Mouse (Mus musculus): ENCODE results near the gene Lrp10. TPM values are rescaled to one million over a fixed set of nuclear protein-coding genes. Genes with fewer than 3 reads are reported as not detected.

Gene Lrp10
- 109 and 130 TPM in 2 replicates for total RNA-seq (2021)
- long read RNA-seq, full-length matches to known transcripts, result 39 of 59 reads
- long read RNA-seq, partial matches to known transcripts, result 19 of 59 reads
- long read RNA-seq, other reads (novel, unspliced or antisense), result 1 of 59 reads

- peak; percentile 93 for DNase-seq
These were observed at the start of gene Lrp10 for GRCm38 (mm10) chr14:54463959-54464292. Gene Lrp10 (plus strand): TSS chr14:54464137.

GRCm38 (mm10) chr14:54415241-54416020, 48.5 kb upstream of the Lrp10 start:
- DNase-seq, result no peak

- no peak for DNase-seq
These were observed 47.6 kb upstream of the Lrp10 start for GRCm38 (mm10) chr14:54416229-54416775.

- DNase-seq, result no peak
These were observed 47.1 kb upstream of the Lrp10 start for GRCm38 (mm10) chr14:54416830-54417229.

GRCm38 (mm10) chr14:54417623-54418081, 46.3 kb upstream of the Lrp10 start, which contains the start of gene Slc7a7:
Gene Slc7a7 (minus strand): TSS chr14:54417780.
- DNase-seq, result no peak

- DNase-seq, result no peak
These were observed 42.9 kb upstream of the Lrp10 start for GRCm38 (mm10) chr14:54421014-54421413.

GRCm38 (mm10) chr14:54423406-54423805, 40.5 kb upstream of the Lrp10 start:
- DNase-seq, result no peak

GRCm38 (mm10) chr14:54424634-54425033, 39.3 kb upstream of the Lrp10 start:
- DNase-seq, result no peak

GRCm38 (mm10) chr14:54425540-54425939, 38.4 kb upstream of the Lrp10 start:
- DNase-seq, result no peak

GRCm38 (mm10) chr14:54426003-54426688, 37.8 kb upstream of the Lrp10 start:
- DNase-seq, result no peak

- peak; percentile 93 for DNase-seq
These were observed 37.1 kb upstream of the Lrp10 start, which contains the start of gene Mrpl52 for GRCm38 (mm10) chr14:54426689-54427398. Gene Mrpl52 (plus strand): TSS chr14:54426909.

GRCm38 (mm10) chr14:54427696-54428095, 36.2 kb upstream of the Lrp10 start:
- DNase-seq, result no peak

- no peak for DNase-seq
These were observed 35.5 kb upstream of the Lrp10 start for GRCm38 (mm10) chr14:54428421-54428820.

GRCm38 (mm10) chr14:54429332-54430093, 34.4 kb upstream of the Lrp10 start:
- no peak for DNase-seq

GRCm38 (mm10) chr14:54430406-54431145, 33.4 kb upstream of the Lrp10 start:
- DNase-seq, result peak; percentile 30

GRCm38 (mm10) chr14:54431334-54432077, 32.4 kb upstream of the Lrp10 start, which contains the start of gene Mmp14:
Gene Mmp14 (plus strand): TSS chr14:54431612.
- peak; percentile 74 for DNase-seq

GRCm38 (mm10) chr14:54432078-54432836, 31.7 kb upstream of the Lrp10 start:
- DNase-seq, result peak; percentile 64

GRCm38 (mm10) chr14:54432837-54433830, 30.8 kb upstream of the Lrp10 start:
- DNase-seq, result peak; percentile 56
